Mouse (Mus musculus): ENCODE measurements around the gene Larp6. TPM values are rescaled to one million over a fixed set of nuclear protein-coding genes. Genes with fewer than 3 reads are reported as not detected.

The Larp6 gene
- total and polyA plus RNA-seq, 3 experiments, result not detected

- DNase-seq (ENCODE audit: low read depth, low spot score), result no peak
- Histone ChIP-seq H3K4me1 (ENCODE audit: control insufficient read depth in 1 of 2, insufficient read depth in 2 of 2, low read length in 2 of 2) (no peaks in the 10 kb centered on the region), H3K79me2 (ENCODE audit: control insufficient read depth, insufficient read depth, low read length, poor library complexity) (no peaks in the 10 kb centered on the region), H3K4me3 (ENCODE audit: control insufficient read depth in 1 of 2, insufficient read depth in 1 of 2, low read depth in 2 of 2, low read length in 2 of 2) (no peak overlapping the region), H3K27ac (ENCODE audit: control insufficient read depth, low read depth, low read length) (no peak overlapping the region), H3K9ac (ENCODE audit: control insufficient read depth, low read depth, low read length, poor library complexity, severe bottlenecking) (no peak overlapping the region), H3K9me3 (replicated peaks; ENCODE audit: insufficient read depth, low read length) (no peaks in the 10 kb centered on the region), H3K36me3 (ENCODE audit: control insufficient read depth in 1 of 2, insufficient read depth in 2 of 2, low read length in 2 of 2) (no peaks in the 10 kb centered on the region), H3K27me3 (ENCODE audit: control insufficient read depth in 1 of 2, insufficient read depth in 2 of 2, low read length in 2 of 2) (peaks cover 0 to 4% of the 10 kb centered on the region in 2 experiments; a peak in 2 of 4 replicates)
- no peak for TF ChIP-seq POLR2AphosphoS5 (IDR thresholded peaks at IDR 0.05; ENCODE audit: borderline replicate concordance, low read depth, low read length)
- no peak for TF ChIP-seq CHD2 (IDR thresholded peaks at IDR 0.05; ENCODE audit: low read length)
- no peak for TF ChIP-seq MXI1 (IDR thresholded peaks at IDR 0.05; ENCODE audit: low read depth, low read length)
- TF ChIP-seq USF1 (IDR thresholded peaks at IDR 0.05; ENCODE audit: low read depth, low read length), result no peak
- TF ChIP-seq ELF1 (IDR thresholded peaks at IDR 0.05; ENCODE audit: low read depth, low read length), result no peak
- no peak for TF ChIP-seq GATA1 (IDR thresholded peaks at IDR 0.05; ENCODE audit: low read depth, low read length)
- no peak for TF ChIP-seq USF2 (IDR thresholded peaks at IDR 0.05; ENCODE audit: borderline replicate concordance in 1 of 2, insufficient read depth in 1 of 2, low read depth in 1 of 2, low read length in 2 of 2)
- no peak for TF ChIP-seq GABPA (IDR thresholded peaks at IDR 0.05; ENCODE audit: low read depth, low read length)
- TF ChIP-seq CTCF (IDR thresholded peaks at IDR 0.05 in 2 of 3, conservative IDR thresholded peaks at IDR 0.05 in 1 of 3; ENCODE audit: control insufficient read depth in 1 of 3, insufficient read depth in 1 of 3, low read depth in 2 of 3, low read length in 3 of 3, poor library complexity in 1 of 3, severe bottlenecking in 1 of 3), result no peak
- no peak for TF ChIP-seq RCOR1 (IDR thresholded peaks at IDR 0.05; ENCODE audit: low read depth, low read length)
- no peak for TF ChIP-seq BHLHE40 (IDR thresholded peaks at IDR 0.05; ENCODE audit: borderline replicate concordance, low read depth, low read length)
- no peak for TF ChIP-seq MAFK (IDR thresholded peaks at IDR 0.05; ENCODE audit: borderline replicate concordance, low read depth, low read length)
These were observed 20.2 kb upstream of the Larp6 start for GRCm38 (mm10) chr9:60692624-60693023.

- Histone ChIP-seq H3K27ac (ENCODE audit: control insufficient read depth, low read depth, low read length) (no peak overlapping the region), H3K79me2 (ENCODE audit: control insufficient read depth, insufficient read depth, low read length, poor library complexity) (no peaks in the 10 kb centered on the region), H3K36me3 (ENCODE audit: control insufficient read depth in 1 of 2, insufficient read depth in 2 of 2, low read length in 2 of 2) (no peaks in the 10 kb centered on the region), H3K4me1 (ENCODE audit: control insufficient read depth in 1 of 2, insufficient read depth in 2 of 2, low read length in 2 of 2) (no peaks in the 10 kb centered on the region), H3K9me3 (replicated peaks; ENCODE audit: insufficient read depth, low read length) (no peaks in the 10 kb centered on the region), H3K27me3 (ENCODE audit: control insufficient read depth in 1 of 2, insufficient read depth in 2 of 2, low read length in 2 of 2) (peaks cover 0 to 4% of the 10 kb centered on the region in 2 experiments; a peak in 2 of 4 replicates), H3K4me3 (ENCODE audit: control insufficient read depth in 1 of 2, insufficient read depth in 1 of 2, low read depth in 2 of 2, low read length in 2 of 2) (no peak overlapping the region), H3K9ac (ENCODE audit: control insufficient read depth, low read depth, low read length, poor library complexity, severe bottlenecking) (no peak overlapping the region)
- peak; percentile 40 for DNase-seq (ENCODE audit: low read depth, low spot score)
- peak; percentile 34 for TF ChIP-seq RAD21 (IDR thresholded peaks at IDR 0.05; ENCODE audit: low read depth, low read length)
- peak; percentile 34 for TF ChIP-seq SMC3 (IDR thresholded peaks at IDR 0.05; ENCODE audit: low read depth, low read length)
- no peak for TF ChIP-seq POLR2AphosphoS5 (IDR thresholded peaks at IDR 0.05; ENCODE audit: borderline replicate concordance, low read depth, low read length)
- TF ChIP-seq USF2 (IDR thresholded peaks at IDR 0.05; ENCODE audit: borderline replicate concordance in 1 of 2, insufficient read depth in 1 of 2, low read depth in 1 of 2, low read length in 2 of 2), result no peak
- TF ChIP-seq CHD1 (IDR thresholded peaks at IDR 0.05; ENCODE audit: low read depth, low read length), result no peak
- TF ChIP-seq CTCF (IDR thresholded peaks at IDR 0.05 in 2 of 3, conservative IDR thresholded peaks at IDR 0.05 in 1 of 3; ENCODE audit: control insufficient read depth in 1 of 3, insufficient read depth in 1 of 3, low read depth in 2 of 3, low read length in 3 of 3, poor library complexity in 1 of 3, severe bottlenecking in 1 of 3), result peak; percentile 49 to 78 (median 50)
- no peak for TF ChIP-seq E2F4 (IDR thresholded peaks at IDR 0.05; ENCODE audit: borderline replicate concordance, low read depth, low read length)
These were observed 18.8 kb upstream of the Larp6 start for GRCm38 (mm10) chr9:60693986-60694385.
